Comparison of ENCODE assay signal across 8 mouse cellular contexts in genomic region chrX:36644657-36645551, GRCm38 (mm10). TPM values are rescaled to one million over a fixed set of nuclear protein-coding genes. Genes with fewer than 3 reads are reported as not detected.
DNase-seq lines count a peak whose midpoint lies in the region; ATAC-seq and TF ChIP-seq lines count a peak whose summit lies in the region.

TSS of gene Akap17b (minus strand) at chrX:36645395.

- peak; percentile 51; the same call in 1 of the 2 replicates for TF ChIP-seq CTCF in bone marrow, adult 2 months (IDR thresholded peaks at IDR 0.05; ENCODE audit: control insufficient read depth, insufficient read depth, low read length)

- H3K4me3 ChIP-seq in bone marrow, adult 2 months (replicated peaks; ENCODE audit: control insufficient read depth, low read depth, low read length) = peak within 1 kb of the TSS; percentile 76
- H3K4me3 ChIP-seq in embryonic facial prominence, embryonic 14.5 days (ENCODE audit: low read depth, low read length) = peak within 1 kb of the TSS; percentile 62
- peak within 1 kb of the TSS; percentile 57 for H3K4me3 ChIP-seq in limb, embryonic 12.5 days (replicated peaks)
- H3K4me3 ChIP-seq in midbrain, embryonic 14.5 days (replicated peaks; ENCODE audit: low read depth, low read length) = peak within 1 kb of the TSS; percentile 57

- peak; percentile 96 for ATAC-seq in embryonic facial prominence, embryonic 14.5 days (ENCODE audit: low read depth)
- peak; percentile 97 for ATAC-seq in limb, embryonic 12.5 days (ENCODE audit: insufficient number of reproducible peaks, insufficient read depth, low FRiP score, low TSS enrichment, low read depth)
- peak; percentile 92 for ATAC-seq in midbrain, embryonic 14.5 days (ENCODE audit: low FRiP score, low TSS enrichment)

- no peaks in the 10 kb centered on the region for H3K9me3 ChIP-seq in embryonic facial prominence, embryonic 14.5 days (ENCODE audit: control insufficient read depth, low read length)
- no peaks in the 10 kb centered on the region for H3K9me3 ChIP-seq in limb, embryonic 12.5 days
- H3K9me3 ChIP-seq in midbrain, embryonic 14.5 days (ENCODE audit: control insufficient read depth, low read length) = no peaks in the 10 kb centered on the region

- peak within 1 kb of the TSS; percentile 68 for H3K9ac ChIP-seq in embryonic facial prominence, embryonic 14.5 days (ENCODE audit: low read depth, low read length)
- peak within 1 kb of the TSS; percentile 63 for H3K9ac ChIP-seq in limb, embryonic 12.5 days (replicated peaks)
- peak within 1 kb of the TSS; percentile 64 for H3K9ac ChIP-seq in midbrain, embryonic 14.5 days (replicated peaks; ENCODE audit: low read length)

- H3K36me3 ChIP-seq in embryonic facial prominence, embryonic 14.5 days (ENCODE audit: control insufficient read depth, insufficient read depth, low read length) = no peaks in the 10 kb centered on the region
- H3K36me3 ChIP-seq in limb, embryonic 12.5 days = no peaks in the 10 kb centered on the region
- H3K36me3 ChIP-seq in midbrain, embryonic 14.5 days (ENCODE audit: control insufficient read depth, insufficient read depth, low read length) = no peaks in the 10 kb centered on the region

- peak within 1 kb of the TSS; percentile 48 for H3K4me2 ChIP-seq in embryonic facial prominence, embryonic 14.5 days (ENCODE audit: low read depth, low read length)
- peak within 1 kb of the TSS; percentile 49 for H3K4me2 ChIP-seq in limb, embryonic 12.5 days
- H3K4me2 ChIP-seq in midbrain, embryonic 14.5 days (ENCODE audit: low read length) = peak within 1 kb of the TSS; percentile 53

- TF ChIP-seq POLR2A in bone marrow, adult 2 months (IDR thresholded peaks at IDR 0.05; ENCODE audit: borderline replicate concordance, control insufficient read depth, low read depth, low read length) = no peak

- peak; percentile 89 for DNase-seq in A20 (ENCODE audit: low read depth, low spot score)
- peak; percentile 94 for DNase-seq in embryonic facial prominence, embryonic 14.5 days (ENCODE audit: low spot score)
- peak; percentile 81 for DNase-seq in heart, adult 8-10 months (ENCODE audit: low spot score)
- DNase-seq in kidney, adult 8-10 months = peak; percentile 78 to 87
- DNase-seq in midbrain, embryonic 14.5 days = peak; percentile 92
- peak; percentile 71 for DNase-seq in spleen, adult 12 weeks (ENCODE audit: low spot score)

- no peaks in the 10 kb centered on the region for H3K4me1 ChIP-seq in bone marrow, adult 2 months (ENCODE audit: control insufficient read depth, insufficient read depth, low read length)
- H3K4me1 ChIP-seq in embryonic facial prominence, embryonic 14.5 days (ENCODE audit: control insufficient read depth, insufficient read depth, low read length) = no peaks in the 10 kb centered on the region
- H3K4me1 ChIP-seq in limb, embryonic 12.5 days (replicated peaks) = no peaks in the 10 kb centered on the region
- peaks cover 8% of the 10 kb centered on the region; the same call in 1 of the 2 replicates for H3K4me1 ChIP-seq in midbrain, embryonic 14.5 days (ENCODE audit: control insufficient read depth, insufficient read depth, low read length)

- 17% methylated on average over 60 of the region's 60 CpGs for WGBS in bone marrow, adult 2 months
- 38% methylated on average over 16 of the region's 60 CpGs for WGBS in embryonic facial prominence, embryonic 14.5 days
- WGBS in limb, embryonic 12.5 days = 20% methylated on average over 50 of the region's 60 CpGs
- 21% methylated on average over 58 of the region's 60 CpGs for WGBS in midbrain, embryonic 14.5 days

- H3K27me3 ChIP-seq in embryonic facial prominence, embryonic 14.5 days (replicated peaks; ENCODE audit: control insufficient read depth, insufficient read depth, low read length) = no peaks in the 10 kb centered on the region
- no peaks in the 10 kb centered on the region for H3K27me3 ChIP-seq in limb, embryonic 12.5 days
- no peaks in the 10 kb centered on the region for H3K27me3 ChIP-seq in midbrain, embryonic 14.5 days (ENCODE audit: control insufficient read depth, insufficient read depth, low read length)

- H3K27ac ChIP-seq in bone marrow, adult 2 months (ENCODE audit: control insufficient read depth, insufficient read depth, low read depth, low read length, poor library complexity) = peak within 1 kb of the TSS; percentile 63; the same call in 1 of the 2 replicates
- H3K27ac ChIP-seq in embryonic facial prominence, embryonic 14.5 days (replicated peaks; ENCODE audit: low read depth, low read length) = peak within 1 kb of the TSS; percentile 39
- peak within 1 kb of the TSS; percentile 62; the same call in 1 of the 2 replicates for H3K27ac ChIP-seq in limb, embryonic 12.5 days
- peak within 1 kb of the TSS; percentile 79 for H3K27ac ChIP-seq in midbrain, embryonic 14.5 days (replicated peaks; ENCODE audit: low read depth, low read length)

RNA-seq across cellular contexts. Expression of gene Akap17b, which starts in this region (rescaled TPM):
- 1.5 and 1.6 TPM in 2 replicates for polyA plus RNA-seq in bone marrow, adult 2 months (2011; ENCODE audit: insufficient read depth, insufficient read length, low replicate concordance, missing spikeins)
- polyA plus RNA-seq in embryonic facial prominence, embryonic 14.5 days (2014; fragmentation: Nextera tagmentation; extraction: Ambion mirVana) = 2.9 and 3.2 TPM in 2 replicates
- 1 to 10 TPM; 1.6 to 3.1 (median 2.6) TPM for total RNA-seq in heart, adult 8-10 months (2022)
- polyA plus RNA-seq in limb, embryonic 12.5 days (2016; fragmentation: Nextera tagmentation; extraction: Ambion mirVana) = 2.8 and 2.9 TPM in 2 replicates
- polyA plus RNA-seq in midbrain, embryonic 14.5 days (2014; fragmentation: Nextera tagmentation; extraction: Ambion mirVana) = 6.2 and 7.2 TPM in 2 replicates

Comparison
In these comparisons a context has a peak if more than half of its experiments do, and no peak if none do; other contexts are left out.
1. Peak in every context shown above with its lines: DNase-seq, ATAC-seq, H3K4me3 ChIP-seq and H3K27ac ChIP-seq.